18 mouse cellular contexts compared by ENCODE assay signal in the genomic region with DNA sequence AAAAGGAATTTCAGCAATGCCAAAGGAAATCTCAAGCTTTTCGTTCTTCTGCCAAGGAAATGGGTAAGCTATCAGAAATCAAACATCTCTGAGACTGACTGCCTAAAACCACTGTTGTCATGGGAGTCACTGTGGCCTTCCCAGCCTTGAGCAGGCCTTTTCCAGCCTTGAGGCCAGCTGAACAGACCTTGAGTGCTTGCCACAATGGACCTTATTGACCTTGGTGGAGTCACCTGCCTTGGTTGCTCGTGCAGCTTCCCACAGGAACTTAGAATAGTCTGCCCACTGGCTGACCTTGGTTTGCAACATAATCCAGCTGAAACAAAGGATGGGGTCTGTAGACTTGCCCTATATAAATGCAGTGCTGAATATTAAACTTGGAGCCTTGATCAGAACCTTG.
DNase-seq lines count a peak whose midpoint lies in the region; ATAC-seq lines count a peak whose summit lies in the region.
"Had no signal": no experiment of that assay in that cellular context is flagged by ENCODE, and none has a peak within 500 bp of the region (broad histone marks: within the 10 kb centered on the region; RNA-seq: fewer than 3 reads in every experiment).

No protein-coding gene starts in this region.

- H3K4me2 ChIP-seq in intestine, embryonic 15.5 days (replicated peaks): no peak overlapping the region
- H3K4me2 ChIP-seq: embryonic facial prominence, embryonic 12.5 days; forebrain, embryonic 13.5 days; forebrain, embryonic 15.5 days had no signal

- no peaks in the 10 kb centered on the region for H3K9me3 ChIP-seq in intestine, embryonic 15.5 days
- H3K9me3 ChIP-seq: embryonic facial prominence, embryonic 10.5 days; embryonic facial prominence, embryonic 12.5 days; forebrain, embryonic 13.5 days; forebrain, embryonic 15.5 days had no signal

- H3K4me1 ChIP-seq in intestine, embryonic 15.5 days (replicated peaks): no peaks in the 10 kb centered on the region
- H3K4me1 ChIP-seq: forebrain, embryonic 13.5 days; forebrain, embryonic 15.5 days had no signal

- H3K36me3 ChIP-seq in intestine, embryonic 15.5 days: no peaks in the 10 kb centered on the region
- H3K36me3 ChIP-seq: embryonic facial prominence, embryonic 10.5 days; embryonic facial prominence, embryonic 12.5 days; forebrain, embryonic 15.5 days had no signal

- DNase-seq in adrenal gland, adult 2 months: peak; percentile 73
- DNase-seq in adrenal gland, postnatal 4 days (ENCODE audit: low spot score in 2 of 2): no peak
- DNase-seq in adrenal gland, adult 8-10 months: peak; percentile 72
- DNase-seq in adrenal gland, postnatal 10 days: peak; percentile 26
- DNase-seq in adrenal gland, postnatal 25 days: peak; percentile 29
- no peak for DNase-seq in thymus, postnatal 14 days
- DNase-seq: cerebellum, adult 11-12 months; cerebellum, adult 2 months; cerebellum, adult 9-10 months; cerebellum, postnatal 10 days; cerebellum, postnatal 25 days; forebrain, postnatal 0 days had no signal

- no peak overlapping the region for H3K4me3 ChIP-seq in intestine, embryonic 15.5 days (replicated peaks)
- H3K4me3 ChIP-seq: embryonic facial prominence, embryonic 10.5 days; embryonic facial prominence, embryonic 12.5 days; forebrain, embryonic 13.5 days; forebrain, embryonic 15.5 days had no signal

- no peaks in the 10 kb centered on the region for H3K27me3 ChIP-seq in intestine, embryonic 15.5 days (replicated peaks)
- H3K27me3 ChIP-seq: embryonic facial prominence, embryonic 12.5 days; forebrain, embryonic 13.5 days; forebrain, embryonic 15.5 days had no signal

- no peak for ATAC-seq in intestine, embryonic 15.5 days
- no peak for ATAC-seq in cerebellum, adult (ENCODE audit: insufficient number of reproducible peaks, low FRiP score, low TSS enrichment)
- ATAC-seq: forebrain, embryonic 13.5 days; forebrain, embryonic 15.5 days; forebrain, postnatal 0 days had no signal

- 78% methylated on average over 2 of the region's 2 CpGs for WGBS in intestine, embryonic 15.5 days

- no peak overlapping the region for H3K27ac ChIP-seq in intestine, embryonic 15.5 days
- H3K27ac ChIP-seq: embryonic facial prominence, embryonic 10.5 days; embryonic facial prominence, embryonic 12.5 days; forebrain, embryonic 13.5 days; forebrain, embryonic 15.5 days had no signal

- H3K9ac ChIP-seq in intestine, embryonic 15.5 days: no peak overlapping the region
- H3K9ac ChIP-seq: embryonic facial prominence, embryonic 12.5 days; forebrain, embryonic 13.5 days; forebrain, embryonic 15.5 days; forebrain, postnatal 0 days had no signal

Comparison
In these comparisons a context has a peak if more than half of its experiments do, and no peak if none do; other contexts are left out.
1. DNase-seq: peak in adrenal gland, adult 2 months (single experiment), adrenal gland, adult 8-10 months (single experiment), adrenal gland, postnatal 10 days (single experiment) and adrenal gland, postnatal 25 days (single experiment); none in adrenal gland, postnatal 4 days (0 of 2) and thymus, postnatal 14 days (single experiment).